Mouse (Mus musculus) ES-E14 (cell line): ENCODE measurements around the gene Wbp4. TPM values are rescaled to one million over a fixed set of nuclear protein-coding genes. Genes with fewer than 3 reads are reported as not detected.

Experiments
- DNase-seq: peaks from one replicate; pipeline ENCODE4 v3.0.0-alpha.2; 2013; ENCODE audit warnings: low read depth, low spot score
- H3K27ac ChIP-seq: 2 replicates; pipeline ENCODE4 v1.5.1; 2012; ENCODE audit warnings: low read depth, mild to moderate bottlenecking, low read length, moderate library complexity, mixed read lengths; ENCODE audit not compliant: poor library complexity, insufficient read depth, severe bottlenecking
- H3K36me3 ChIP-seq: 2 replicates; pipeline ENCODE4 v1.6.1; 2012; ENCODE audit warnings: mild to moderate bottlenecking, low read length, moderate library complexity, mixed read lengths; ENCODE audit not compliant: control insufficient read depth, poor library complexity, insufficient read depth, severe bottlenecking
- H3K4me1 ChIP-seq, 2 experiments: fragments of 150-350 bp in 1 of 2; sonication (generic) in 1 of 2; 2 replicates each; pipeline ENCODE4 v1.6.1; 2012; ENCODE audit warnings: low read length in 2 of 2, mild to moderate bottlenecking in 1 of 2, mixed read lengths in 1 of 2; ENCODE audit not compliant: control insufficient read depth in 2 of 2, insufficient read depth in 2 of 2, poor library complexity in 1 of 2
- H3K4me3 ChIP-seq, 2 experiments: fragments of 150-350 bp in 1 of 2; sonication (generic) in 1 of 2; 2 replicates each; pipeline ENCODE4 v1.5.1; 2012; ENCODE audit warnings: low read length in 2 of 2, low read depth in 1 of 2, mild to moderate bottlenecking in 1 of 2, mixed read lengths in 1 of 2; ENCODE audit not compliant: insufficient read depth in 1 of 2, poor library complexity in 1 of 2, severe bottlenecking in 1 of 2
- H3K9ac ChIP-seq: 2 replicates; pipeline ENCODE4 v1.6.1; 2012; ENCODE audit warnings: low read depth, mild to moderate bottlenecking, low read length, mixed read lengths; ENCODE audit not compliant: poor library complexity, insufficient read depth, severe bottlenecking
- H3K9me3 ChIP-seq: fragments of 150-350 bp; sonication (generic); 2 replicates; pipeline ENCODE4 v1.6.1; 2012; ENCODE audit warnings: low read depth, mild to moderate bottlenecking, low read length; ENCODE audit not compliant: control insufficient read depth, insufficient read depth
- CHD2 ChIP-seq: IDR thresholded peaks from 2 replicates; pipeline ENCODE4 v1.6.1; 2014; ENCODE audit warnings: mild to moderate bottlenecking, low read depth, low read length, inconsistent platforms
- HCFC1 ChIP-seq: IDR thresholded peaks from 2 replicates; pipeline ENCODE4 v1.6.1; 2012; ENCODE audit warnings: low read length, inconsistent platforms, borderline replicate concordance; ENCODE audit not compliant: insufficient read depth
- MAFK ChIP-seq: IDR thresholded peaks from 2 replicates; pipeline ENCODE4 v1.6.1; 2014; ENCODE audit warnings: mild to moderate bottlenecking, low read depth, low read length, inconsistent platforms; ENCODE audit not compliant: insufficient read depth
- ZC3H11A ChIP-seq: IDR thresholded peaks from 2 replicates; pipeline ENCODE4 v1.6.1; 2012; ENCODE audit warnings: low read depth, mild to moderate bottlenecking, inconsistent platforms, low read length, borderline replicate concordance
- ZNF384 ChIP-seq: IDR thresholded peaks from 2 replicates; pipeline ENCODE4 v1.6.1; 2012; ENCODE audit warnings: low read depth, low read length, inconsistent platforms
- in situ Hi-C, 2 experiments: fragments of 600-800 bp; cut with MboI; formaldehyde crosslinking; loops; one replicate each; pipeline ENCODE4 v1.15.1; 2025; ENCODE audit warnings: low sequenced_read_pairs in 2 of 2, inconsistent platforms in 1 of 2; ENCODE audit not compliant: unreplicated experiment in 2 of 2
- total RNA-seq: library from RNA; depleted of rRNA; stranded (reverse); fragments of 300-350 nt; gene quantifications from 2 replicates; pipeline ENCODE4 v1.2.3, GENCODE M21; 2012

The Wbp4 gene
- total RNA-seq, 1 experiment: 13.3 TPM

DNA sequence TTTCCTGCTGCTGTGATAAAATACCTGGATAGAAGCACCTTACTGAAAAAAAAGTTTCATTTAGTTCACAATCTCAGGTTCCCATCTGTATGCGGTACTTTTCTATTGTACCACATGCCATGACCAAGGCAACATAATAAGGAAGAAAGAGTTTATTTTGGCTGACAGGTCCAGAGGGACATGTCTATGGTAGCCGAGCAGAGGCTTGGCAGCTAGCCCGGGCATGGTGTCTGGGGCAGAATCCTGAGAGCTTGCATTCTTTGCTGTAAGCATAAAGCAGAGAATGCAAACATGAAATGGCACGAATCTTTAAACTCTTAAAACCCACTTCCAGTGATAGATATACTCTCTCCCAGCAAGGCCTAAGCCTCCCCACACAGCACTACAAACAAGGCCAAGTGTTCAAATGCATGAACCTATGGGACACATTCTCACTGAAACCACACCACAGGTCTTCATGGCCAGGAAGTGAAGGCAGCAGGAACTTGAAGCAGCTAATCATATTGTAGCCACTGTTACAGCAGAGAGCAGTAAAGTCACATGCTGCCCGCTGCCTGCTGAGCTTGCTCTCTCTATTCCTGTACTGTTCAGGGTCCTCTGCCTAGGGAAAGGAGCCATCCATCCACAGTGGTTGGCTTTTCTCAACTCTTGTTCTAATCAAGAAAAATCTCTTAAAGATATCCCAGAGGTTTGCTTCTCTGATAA, 22.2 kb upstream of the Wbp4 start:
- Histone ChIP-seq H3K4me1 (peaks cover 0 to 7% of the 10 kb centered on the region in 2 experiments; a peak in 1 of 4 replicates), H3K9me3 (no peaks in the 10 kb centered on the region), H3K9ac (no peak overlapping the region), H3K36me3 (no peaks in the 10 kb centered on the region), H3K27ac (no peak overlapping the region), H3K4me3 (no peak overlapping the region)
- TF ChIP-seq HCFC1: no peak
- TF ChIP-seq ZNF384: no peak
- no peak for TF ChIP-seq MAFK
- TF ChIP-seq ZC3H11A: no peak
- DNase-seq: no peak
- in situ Hi-C loops: no loop called here

DNA sequence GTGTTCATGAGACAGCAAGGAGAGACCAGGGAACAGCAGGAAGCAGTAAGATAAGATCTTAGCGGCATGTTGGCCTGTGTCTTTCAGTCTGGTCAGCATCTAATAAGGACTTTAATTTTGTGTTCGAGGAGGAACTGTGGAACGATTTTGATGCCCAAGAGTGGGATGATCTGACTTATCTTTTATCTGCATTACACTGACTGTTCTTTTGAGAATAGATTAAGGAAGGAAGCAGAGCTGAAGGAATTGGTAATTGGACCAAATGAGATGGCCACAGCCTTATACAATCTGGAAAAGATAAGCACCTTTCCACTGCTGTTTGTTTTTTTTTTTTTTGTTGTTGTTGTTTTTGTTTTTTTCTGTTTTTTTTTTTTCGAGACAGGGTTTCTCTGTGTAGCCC, 19.4 kb upstream of the Wbp4 start:
- H3K9ac ChIP-seq: no peak overlapping the region
- TF ChIP-seq MAFK (no peak), CHD2 (no peak), ZNF384 (no peak), HCFC1 (no peak), ZC3H11A (no peak)
- no peak overlapping the region for H3K4me3 ChIP-seq
- H3K27ac ChIP-seq: no peak overlapping the region
- in situ Hi-C loops: no loop called here
- H3K36me3 ChIP-seq: no peaks in the 10 kb centered on the region
- H3K4me1 ChIP-seq: no peaks in the 10 kb centered on the region
- no peaks in the 10 kb centered on the region for H3K9me3 ChIP-seq
- DNase-seq: no peak

DNA sequence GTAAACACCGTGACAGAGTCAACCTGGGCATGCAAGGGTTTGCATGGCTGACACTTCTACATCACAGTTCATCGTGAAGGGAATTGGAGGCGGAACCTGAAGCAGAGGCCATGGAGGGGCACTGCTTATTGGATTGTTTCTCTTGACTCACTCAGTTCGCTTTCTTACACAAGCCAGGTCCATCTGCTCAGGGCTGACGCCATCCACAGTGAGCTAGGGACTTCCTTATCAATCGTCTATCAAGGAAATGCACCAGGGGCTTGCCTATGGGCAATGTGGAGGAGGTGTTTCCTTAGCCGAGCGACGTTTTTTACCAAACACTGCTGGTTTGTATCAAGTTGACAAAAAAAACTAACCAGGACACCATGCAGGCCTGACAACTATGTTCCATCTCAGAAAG, 18.0 kb upstream of the Wbp4 start:
- Histone ChIP-seq H3K4me1 (no peaks in the 10 kb centered on the region), H3K36me3 (no peaks in the 10 kb centered on the region), H3K9ac (no peak overlapping the region), H3K4me3 (no peak overlapping the region), H3K27ac (no peak overlapping the region), H3K9me3 (no peaks in the 10 kb centered on the region)
- no peak for DNase-seq
- no peak for TF ChIP-seq ZNF384
- no peak for TF ChIP-seq ZC3H11A
- no peak for TF ChIP-seq MAFK
- TF ChIP-seq CHD2: no peak
- TF ChIP-seq HCFC1: no peak
- in situ Hi-C loops: no loop called here

DNA sequence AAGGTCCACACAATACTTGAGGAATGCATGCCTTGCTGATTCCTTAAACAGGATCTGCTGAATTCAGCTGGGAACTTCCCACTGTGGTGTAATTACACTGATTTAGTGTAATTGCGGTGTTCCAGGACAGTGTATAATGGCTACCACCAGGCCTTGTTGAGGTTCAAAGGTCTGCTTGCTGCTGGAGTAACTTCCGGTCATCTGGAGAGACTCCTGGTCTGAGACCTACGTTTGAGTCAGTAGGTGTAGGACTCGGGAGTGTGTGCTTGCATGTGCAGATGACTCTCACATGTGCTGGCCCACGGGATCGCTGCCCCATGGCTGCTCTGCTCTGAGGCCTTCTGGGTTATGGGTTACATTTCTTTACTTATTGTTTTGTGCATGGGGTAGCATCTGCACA, 13.0 kb upstream of the Wbp4 start:
- H3K36me3 ChIP-seq: no peaks in the 10 kb centered on the region

More for the DNA sequence above, 13.0 kb upstream of the Wbp4 start:
- Histone ChIP-seq H3K27ac (no peak overlapping the region), H3K4me3 (no peak overlapping the region), H3K4me1 (no peaks in the 10 kb centered on the region), H3K9ac (no peak overlapping the region), H3K9me3 (no peaks in the 10 kb centered on the region)
- TF ChIP-seq ZC3H11A (no peak), CHD2 (no peak), HCFC1 (no peak), MAFK (no peak), ZNF384 (no peak)
- in situ Hi-C loops: no loop called here
- DNase-seq: no peak
